Mouse (Mus musculus) cerebellum, adult 18-20 months (tissue): Measurements from ENCODE around the gene Zfp11.
A peak's percentile ranks its signal among the peaks of the same experiment; 100 is the strongest.
"Not testable (repeated sequence)": the region's sequence is repeated elsewhere in the genome, so short reads cannot be mapped to it uniquely, and the experiment has no call there.

ENCODE experiments used
- DNase-seq, 2 experiments: peaks; one replicate each; pipeline ENCODE4 v3.0.0; 2021

Gene Zfp11

DNA sequence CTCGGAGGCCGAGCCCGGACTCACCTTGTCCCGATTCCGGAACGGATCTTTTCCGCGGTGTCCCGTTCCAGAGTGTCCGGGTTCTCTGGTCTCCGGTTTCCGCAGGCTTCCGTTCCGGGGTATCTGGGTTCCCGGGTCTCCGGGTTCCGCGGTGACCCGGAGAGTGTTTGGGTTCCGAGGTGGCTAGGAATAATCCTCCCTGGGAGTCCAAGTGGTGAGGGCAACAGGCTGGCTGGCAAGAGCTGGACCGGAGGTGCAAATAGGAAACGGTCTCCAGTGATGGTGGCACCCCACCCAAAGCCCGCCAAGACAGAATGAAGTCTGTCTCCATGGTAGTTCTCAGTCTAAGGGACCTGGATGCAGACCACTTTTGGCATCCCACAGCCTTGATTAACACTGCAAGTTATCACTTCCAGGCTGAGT, at the start of gene Zfp11:
TSS of gene Zfp11 (minus strand) at position 64 of the 423 bp plus-strand sequence.
- peak; percentile 77 to 90 for DNase-seq

DNA sequence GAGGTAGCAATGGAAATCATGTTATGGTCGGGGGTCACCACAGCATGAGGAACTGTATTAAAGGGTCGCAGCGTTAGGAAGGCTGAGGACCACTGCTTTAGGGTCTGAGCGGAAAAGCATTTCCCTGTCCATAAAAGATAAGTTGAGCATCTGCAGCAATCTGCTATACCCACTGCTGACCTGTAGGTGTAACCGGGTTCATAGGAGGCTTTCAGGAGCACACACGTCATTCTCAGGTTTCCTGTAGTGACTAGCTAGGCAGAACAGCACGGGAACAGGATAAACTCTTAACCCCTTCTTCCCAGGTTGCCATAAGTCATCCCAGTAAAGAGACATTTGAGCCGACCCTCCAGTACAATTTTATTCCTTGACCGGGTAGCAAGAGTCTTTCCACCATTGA, 47.1 kb upstream of the Zfp11 start:
- DNase-seq = no peak

DNA sequence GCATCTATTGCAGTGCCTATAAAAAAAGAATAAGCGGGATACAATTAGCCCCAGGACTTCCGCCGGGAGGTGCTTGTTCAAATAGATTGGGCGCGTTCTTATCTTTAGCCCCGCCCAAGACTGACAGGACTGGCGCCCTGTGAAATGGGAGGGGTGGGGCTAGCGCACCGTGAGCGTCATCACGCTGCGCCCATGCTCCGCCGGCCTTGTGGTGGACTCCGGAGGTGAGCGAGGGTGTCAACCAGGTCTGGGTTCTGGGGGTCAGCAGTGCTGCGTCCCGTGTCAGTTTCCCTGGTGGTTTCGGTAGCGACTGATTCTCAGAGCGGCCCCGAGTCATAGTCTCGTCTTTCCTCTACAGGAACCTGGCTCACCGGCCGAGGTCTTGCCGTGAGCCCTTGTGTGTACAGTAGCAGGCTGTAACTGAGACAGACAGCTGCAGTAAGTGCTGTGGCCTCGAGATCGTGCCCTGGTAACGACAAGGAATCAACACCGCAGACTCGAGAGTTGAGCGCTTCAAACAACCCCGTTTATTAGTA, 45.5 kb upstream of the Zfp11 start, which contains the start of gene Mrps17:
TSS of gene Mrps17 (plus strand) at position 172 of the 536 bp plus-strand sequence.
- peak; percentile 93 to 96 for DNase-seq

GRCm38 (mm10) chr5:129708412-129708811, 38.5 kb upstream of the Zfp11 start, which contains the start of gene Sept14:
TSS of gene Sept14 (minus strand) at chr5:129708512.
- no peak for DNase-seq

DNA sequence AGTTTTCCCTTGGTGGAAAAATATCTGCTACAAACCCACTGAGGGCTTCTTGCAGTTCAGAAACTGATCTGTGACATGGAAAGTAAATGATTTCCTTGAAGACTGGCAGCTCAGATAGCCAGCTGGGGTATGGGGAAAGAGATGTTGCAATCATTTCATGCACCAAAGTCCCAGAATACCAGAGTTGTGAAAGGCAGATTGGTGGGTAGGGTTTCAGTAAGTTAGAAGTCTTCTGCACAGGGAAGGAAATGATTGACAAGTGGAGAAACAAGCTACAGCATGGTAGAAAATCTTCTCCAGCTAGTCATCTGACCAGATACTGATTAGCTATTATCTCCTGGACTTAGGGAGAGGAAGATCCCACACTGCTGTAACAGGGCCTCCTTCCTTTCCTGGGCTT, 33.5 kb upstream of the Zfp11 start:
- DNase-seq = no peak

DNA sequence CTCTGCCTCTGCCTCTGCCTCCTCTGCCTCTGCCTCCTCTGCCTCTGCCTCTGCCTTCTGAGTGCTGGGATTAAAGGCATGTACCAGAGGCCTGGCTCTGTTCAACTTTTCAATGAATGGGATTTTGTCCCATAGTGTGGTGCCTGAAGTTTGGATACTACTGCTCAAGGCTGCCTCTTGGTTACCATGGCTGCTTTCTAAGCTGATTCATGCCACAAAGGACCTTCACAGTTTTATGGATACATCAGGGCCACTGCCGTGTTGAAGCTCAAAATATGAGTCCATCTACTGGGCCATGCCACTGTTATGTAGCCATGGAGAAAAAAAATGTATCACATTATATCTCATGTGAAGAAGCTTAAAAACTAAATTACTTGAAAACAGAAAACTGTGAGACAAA, 31.8 kb upstream of the Zfp11 start:
- DNase-seq = no peak

GRCm38 (mm10) chr5:129700506-129700905, 30.6 kb upstream of the Zfp11 start:
- DNase-seq = no peak

- no peak for DNase-seq
Observed at GRCm38 (mm10) chr5:129690528-129690927, 20.6 kb upstream of the Zfp11 start.

- DNase-seq = no peak
Observed at GRCm38 (mm10) chr5:129687621-129688020, 17.7 kb upstream of the Zfp11 start.

DNA sequence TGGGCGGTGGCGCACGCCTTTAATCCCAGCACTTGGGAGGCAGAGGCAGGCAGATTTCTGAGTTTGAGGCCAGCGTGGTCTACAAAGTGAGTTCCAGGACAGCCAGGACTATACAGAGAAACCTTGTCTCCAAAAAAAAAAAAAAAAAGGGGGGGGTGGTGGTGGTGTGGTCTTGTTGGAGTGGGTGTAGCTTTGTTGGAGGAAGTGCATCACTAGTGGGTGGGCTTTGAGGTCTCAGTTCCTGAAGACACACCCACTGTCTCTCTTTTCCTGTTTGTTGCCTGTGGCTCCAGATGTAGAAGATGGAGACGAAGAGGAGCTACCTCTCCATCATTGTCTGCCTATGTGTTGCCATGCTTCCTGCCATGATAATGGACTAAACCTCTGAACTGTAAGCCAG, 15.2 kb upstream of the Zfp11 start:
- not testable (repeated sequence) for DNase-seq

DNA sequence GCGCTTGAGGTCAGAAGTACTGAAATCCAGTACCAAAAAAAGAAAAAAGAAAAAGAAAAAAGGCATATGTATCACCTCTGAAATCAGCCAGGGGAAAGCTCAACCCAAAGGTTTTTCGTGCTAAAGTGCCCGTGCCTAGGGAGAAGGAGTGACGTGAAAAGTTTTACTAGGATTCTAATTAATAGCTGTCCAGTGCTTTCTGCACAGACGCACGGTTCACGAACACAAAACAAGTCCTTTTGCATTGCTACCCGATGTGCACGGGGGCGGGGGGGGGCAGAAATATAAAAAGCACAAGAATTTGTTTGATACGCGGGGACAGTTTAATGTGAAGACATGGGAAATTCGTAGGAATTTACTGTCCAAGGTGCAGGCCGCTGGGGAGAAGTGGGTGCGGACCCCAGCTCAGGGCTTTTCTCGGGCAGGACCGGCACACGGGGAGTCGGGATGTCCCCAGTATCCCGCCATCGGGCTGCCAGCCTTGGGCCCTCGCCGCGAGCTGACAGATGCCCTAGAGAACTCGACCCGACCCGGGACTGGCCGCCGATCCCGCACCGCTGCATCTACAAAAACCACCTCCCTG, 355 bp downstream of the Zfp11 start:
- no peak for DNase-seq

GRCm38 (mm10) chr5:129667851-129668250, 2.0 kb downstream of the Zfp11 start:
- DNase-seq = no peak

DNA sequence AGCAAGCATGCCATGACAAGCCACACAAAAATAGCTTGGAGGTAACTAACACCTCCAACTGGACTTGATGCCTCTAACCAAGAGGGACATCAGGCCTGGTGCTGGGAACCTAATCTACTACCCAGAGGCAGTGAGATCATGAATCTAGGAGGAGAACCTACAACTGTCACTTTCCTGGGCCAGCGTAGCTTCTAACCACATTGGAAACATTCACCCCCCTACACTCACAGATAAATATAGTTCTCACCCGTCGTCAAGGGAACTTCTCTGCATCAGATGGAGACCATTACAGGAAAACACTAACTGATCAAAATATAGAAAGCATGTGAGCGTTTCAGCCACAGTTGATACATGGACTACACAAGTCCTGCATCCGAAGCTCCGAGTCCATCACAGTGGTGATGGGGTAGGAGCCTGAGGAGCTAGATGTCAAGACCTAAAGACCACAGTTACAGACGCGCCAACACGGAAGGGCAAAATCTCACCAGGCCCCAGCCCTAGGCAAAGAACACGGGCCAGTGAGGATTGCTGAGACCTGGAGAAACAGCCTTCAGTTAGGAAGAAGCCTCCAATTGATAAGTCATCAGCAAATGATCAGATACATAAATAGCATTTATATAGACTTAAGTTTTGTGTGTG, 3.5 kb downstream of the Zfp11 start:
- no peak for DNase-seq

DNA sequence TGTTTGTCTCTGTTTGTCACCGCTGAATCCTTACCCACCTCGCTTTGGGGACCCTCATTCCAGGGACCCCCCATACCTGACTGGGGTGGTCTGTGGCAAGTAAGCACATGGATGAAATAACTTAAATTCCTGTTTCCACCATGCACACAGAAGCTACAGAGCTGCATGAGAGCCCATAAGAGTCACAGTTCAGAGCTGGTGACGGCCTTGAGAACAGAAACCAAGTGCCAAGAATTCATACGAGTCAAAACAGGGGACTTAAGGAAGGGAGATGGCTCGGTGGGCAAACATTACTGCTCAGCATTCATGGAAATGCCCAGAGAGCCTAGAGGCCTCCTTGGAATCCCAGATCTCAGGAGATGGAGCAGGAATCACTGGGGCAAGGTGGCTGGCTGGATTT, 5.8 kb downstream of the Zfp11 start:
- DNase-seq = no peak

DNA sequence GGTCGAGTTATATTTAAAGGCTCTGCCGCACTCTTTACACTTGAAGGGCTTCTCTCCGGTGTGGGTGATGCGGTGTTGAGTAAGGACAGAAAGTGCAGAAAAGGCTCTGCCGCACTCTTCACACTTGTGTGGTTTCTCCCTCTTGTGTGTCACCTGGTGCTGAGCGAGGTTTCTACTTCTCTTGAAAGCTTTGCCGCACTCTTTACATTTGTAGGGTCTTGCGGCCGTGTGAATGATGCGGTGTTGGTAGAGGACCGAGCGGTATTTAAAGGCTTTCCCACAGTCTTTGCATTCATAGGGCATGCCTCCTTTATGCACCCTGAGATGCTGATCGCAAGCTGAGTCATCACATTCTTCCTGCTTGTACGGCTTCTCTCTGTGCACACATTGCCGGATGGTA, 12.0 kb downstream of the Zfp11 start:
- DNase-seq = no peak

DNA sequence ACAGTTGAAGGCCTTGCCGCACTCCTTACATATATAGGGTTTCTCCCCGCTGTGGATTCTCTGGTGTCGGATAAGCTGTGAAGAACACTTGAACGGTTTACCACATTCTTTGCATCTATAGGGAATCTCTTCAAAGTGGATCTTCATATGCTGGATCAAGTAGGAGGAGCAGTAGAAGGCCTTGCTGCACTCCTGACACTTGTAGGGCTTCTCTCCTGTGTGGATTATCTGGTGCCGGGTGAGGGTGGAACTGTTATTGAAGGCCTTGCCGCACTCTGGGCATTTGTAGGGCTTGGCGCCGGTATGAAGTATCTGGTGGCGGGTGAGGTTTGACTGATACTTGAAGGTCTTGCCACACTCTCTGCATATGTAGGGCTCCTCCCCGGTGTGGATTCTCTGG, 12.9 kb downstream of the Zfp11 start:
- DNase-seq = no peak

DNA sequence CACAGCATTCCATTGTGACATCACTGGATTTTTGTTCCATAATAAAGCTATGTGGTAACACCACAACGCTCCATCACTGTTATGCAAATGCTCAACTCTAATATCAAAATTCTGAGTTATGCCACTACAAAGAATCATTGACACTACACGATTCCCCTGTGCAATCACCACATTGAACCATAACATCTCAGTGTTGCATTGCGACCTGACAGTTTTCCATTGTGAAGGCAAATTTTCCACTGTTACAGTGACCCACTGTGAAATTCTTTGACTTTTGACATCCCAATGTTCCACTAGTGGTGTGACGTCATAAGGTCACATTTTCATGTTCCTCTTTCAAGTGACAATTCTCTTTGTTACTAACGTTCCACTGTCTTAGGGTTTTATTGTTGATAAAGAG, 19.0 kb downstream of the Zfp11 start:
- DNase-seq = no peak

DNA sequence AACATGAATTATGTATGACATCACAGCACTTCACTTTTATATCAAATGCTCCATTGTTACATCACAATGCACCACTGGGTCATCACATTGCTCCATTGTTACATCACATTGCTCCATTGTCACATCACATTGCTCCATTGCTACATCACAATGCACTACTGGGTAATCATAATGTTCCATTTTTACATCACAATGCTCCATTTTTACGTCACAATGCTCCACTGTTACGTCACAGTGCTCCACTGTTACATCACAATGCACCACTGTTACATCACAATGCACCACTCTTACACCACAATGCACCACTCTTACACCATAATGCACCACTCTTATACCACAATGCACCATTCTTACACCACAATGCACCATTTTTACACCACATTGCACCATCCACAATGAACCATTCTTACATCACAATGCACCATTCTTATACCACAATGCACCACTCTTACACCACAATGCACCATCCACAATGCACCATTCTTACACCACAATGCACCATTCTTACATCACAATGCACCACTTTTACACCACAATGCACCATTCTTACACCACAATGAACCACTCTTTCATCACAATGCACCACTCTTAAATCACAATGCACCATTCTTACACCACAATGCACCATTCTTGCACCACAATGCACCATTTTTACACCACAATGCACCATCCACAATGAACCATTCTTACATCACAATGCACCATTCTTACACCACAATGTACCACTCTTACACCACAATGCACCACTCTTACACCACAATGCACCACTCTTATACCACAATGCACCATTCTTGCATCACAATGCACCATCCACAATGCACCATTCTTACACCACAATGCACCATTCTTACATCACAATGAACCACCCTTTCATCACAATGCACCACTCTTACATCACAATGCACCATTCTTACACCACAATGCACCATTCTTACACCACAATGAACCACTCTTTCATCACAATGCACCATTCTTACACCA, 37.3 kb downstream of the Zfp11 start:
- DNase-seq = not testable (repeated sequence)

- not testable (repeated sequence) for DNase-seq
Observed at GRCm38 (mm10) chr5:129626586-129626985, 43.3 kb downstream of the Zfp11 start.

GRCm38 (mm10) chr5:129626099-129626498, 43.8 kb downstream of the Zfp11 start:
- no peak for DNase-seq

GRCm38 (mm10) chr5:129621361-129621760, 48.5 kb downstream of the Zfp11 start:
- DNase-seq = no peak

- not testable (repeated sequence) for DNase-seq
Observed at GRCm38 (mm10) chr5:129620600-129620999, 49.3 kb downstream of the Zfp11 start.

DNA sequence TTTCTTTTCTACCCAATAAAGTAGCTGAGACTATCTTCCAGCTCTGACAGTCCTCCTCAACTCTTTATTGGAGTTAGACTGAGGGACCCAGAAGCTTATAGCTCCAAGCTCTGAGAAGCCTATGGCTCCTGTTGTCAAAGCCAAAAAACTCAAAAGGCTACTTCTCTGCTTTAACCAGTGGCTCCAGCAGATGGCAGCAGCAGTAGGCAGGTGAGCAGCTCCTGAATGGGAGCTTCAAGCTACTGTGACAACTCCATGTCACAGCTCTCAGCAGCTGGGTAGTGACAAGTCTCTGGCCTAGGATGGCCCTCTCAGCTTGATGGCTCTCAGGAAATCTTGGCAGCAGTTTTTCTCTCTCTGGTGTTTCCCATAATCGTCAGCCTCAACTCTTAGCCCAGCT, 58.8 kb downstream of the Zfp11 start:
- peak; percentile 75 to 76 for DNase-seq
